Mouse (Mus musculus): ENCODE data around the gene Snapin. TPM values are rescaled to one million over a fixed set of nuclear protein-coding genes. Genes with fewer than 3 reads are reported as not detected.

Snapin gene
- polyA plus RNA-seq, 1 experiment from 2014 or later = 87.0 TPM

DNA sequence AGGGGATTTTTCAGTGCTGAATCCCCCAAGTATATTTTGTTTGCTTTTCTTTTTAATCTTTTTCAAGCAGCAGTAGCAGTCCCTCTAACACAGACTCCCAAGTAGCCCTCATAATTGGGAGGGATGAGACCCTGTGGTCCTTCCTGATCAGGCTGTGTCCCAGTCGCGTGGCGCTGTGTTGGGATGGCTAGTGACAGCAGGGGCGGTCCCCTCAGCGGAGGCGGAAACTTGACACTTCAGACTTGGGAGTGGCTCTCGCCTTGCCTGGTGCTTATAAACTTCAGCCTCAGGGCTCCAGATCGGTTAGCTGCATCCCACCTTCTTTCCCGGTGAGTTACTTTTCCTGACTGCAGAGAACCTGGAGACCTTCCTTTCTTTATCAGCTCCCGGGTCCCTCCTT, 23.9 kb upstream of the Snapin start:
- Histone ChIP-seq H3K27ac (no peak overlapping the region), H3K4me2 (replicated peaks) (peak overlapping the region; percentile 66), H3K9ac (no peak overlapping the region), H3K27me3 (replicated peaks) (peaks cover 22% of the 10 kb centered on the region), H3K9me3 (no peaks in the 10 kb centered on the region), H3K4me3 (peak overlapping the region; percentile 26; the same call in 1 of the 2 replicates), H3K36me3 (no peaks in the 10 kb centered on the region), H3K4me1 (peaks cover 14% of the 10 kb centered on the region)
- WGBS = under 1% methylated on average over 10 of the region's 10 CpGs
- peak; percentile 65; the same call in 1 of the 2 replicates for ATAC-seq (ENCODE audit: low FRiP score, low read depth)

DNA sequence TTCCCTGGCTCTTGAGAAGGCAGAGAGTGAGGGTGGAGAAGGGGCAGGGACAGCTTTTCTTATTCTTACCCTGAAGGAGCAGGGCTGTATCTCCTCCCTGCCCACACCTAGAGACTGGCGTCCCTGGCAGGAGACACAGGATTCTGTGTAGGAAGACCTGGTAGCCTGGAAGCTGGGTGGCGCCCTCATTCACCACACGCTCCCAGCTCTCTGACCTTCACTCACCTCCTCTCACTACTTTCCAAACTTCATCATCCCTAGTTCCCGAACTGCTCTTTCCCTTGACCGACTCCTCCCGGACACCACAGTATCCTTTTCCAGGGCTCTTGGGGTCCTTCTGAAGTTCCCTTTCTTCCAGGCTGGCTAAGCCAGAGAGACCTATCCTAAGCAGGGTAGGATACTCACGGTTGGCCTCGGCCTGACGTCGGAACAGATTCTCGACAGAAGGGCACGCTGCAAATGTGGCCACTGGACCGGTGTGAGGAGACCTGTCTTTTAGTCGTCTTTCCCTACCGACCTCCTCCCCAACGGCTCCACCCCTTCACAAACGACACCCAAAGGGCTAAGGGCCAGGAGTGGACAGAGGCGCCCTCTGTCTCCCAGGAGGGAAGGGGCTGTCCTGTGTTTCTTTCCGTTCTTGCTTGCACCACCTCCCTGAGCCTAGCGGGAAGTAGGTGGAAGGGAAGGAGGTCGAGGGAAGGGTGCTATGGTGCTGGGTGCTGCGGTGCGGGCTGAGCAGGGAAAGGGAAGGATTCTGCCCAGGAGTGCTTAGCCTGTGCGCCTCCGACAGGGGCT, 23.2 kb upstream of the Snapin start, which contains the start of the genes S100a1 and S100a13:
Gene S100a1 (minus strand): TSS at position 597 of the 795 bp plus-strand sequence.
Gene S100a13 (plus strand): TSS at position 640 of the 795 bp plus-strand sequence.
- peak within 1 kb of the TSS; percentile 26 for H3K4me3 ChIP-seq
- 0 out of 2 replicates have a peak within 1 kb of the TSS, but pooled peaks have one; percentile 2 for H3K9ac ChIP-seq
- H3K27ac ChIP-seq = no peak within 1 kb of the TSS
- ATAC-seq (ENCODE audit: low FRiP score, low read depth) = 0 out of 2 replicates have a peak, but pooled peaks have one; percentile 13
- peaks cover 22% of the 10 kb centered on the region for H3K27me3 ChIP-seq (replicated peaks)
- peak within 1 kb of the TSS; percentile 66 for H3K4me2 ChIP-seq (replicated peaks)
- H3K9me3 ChIP-seq = no peaks in the 10 kb centered on the region
- WGBS = 3% methylated on average over 25 of the region's 25 CpGs
- H3K4me1 ChIP-seq = peaks cover 14% of the 10 kb centered on the region
- H3K36me3 ChIP-seq = no peaks in the 10 kb centered on the region

DNA sequence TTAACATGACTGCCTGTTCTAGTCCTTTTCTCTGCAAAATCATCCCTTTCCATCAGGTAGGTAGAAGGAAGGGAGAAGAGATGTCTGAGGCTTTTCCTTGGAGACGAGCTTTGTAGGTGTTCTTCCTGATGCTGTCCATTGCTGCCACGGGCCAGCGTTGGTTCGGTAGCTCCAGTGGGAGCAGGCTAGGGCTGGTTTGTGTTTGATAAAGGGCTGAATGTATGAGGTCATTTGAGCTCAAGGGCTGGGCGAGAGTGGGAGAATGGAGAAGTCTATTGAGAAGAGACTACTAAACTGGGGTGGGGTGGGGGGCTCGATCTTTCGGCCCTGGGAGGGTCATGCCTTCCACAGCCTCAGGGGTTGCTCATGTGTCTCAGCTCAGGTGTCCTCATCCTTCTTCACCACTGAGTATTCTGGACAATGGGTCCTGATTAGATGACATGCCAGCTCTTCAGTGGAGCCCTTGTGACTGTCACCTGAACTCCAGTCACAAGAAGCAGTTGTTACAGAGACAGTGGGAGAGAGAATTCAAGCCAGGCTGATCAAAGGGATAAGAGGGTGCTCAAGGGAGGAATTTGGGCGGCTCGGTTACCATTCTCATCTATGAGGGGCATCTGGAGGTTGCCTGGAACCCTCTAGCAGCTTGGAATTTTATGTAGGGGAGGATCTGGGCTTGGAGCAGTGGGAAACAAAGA, 22.3 kb upstream of the Snapin start:
- no peak for ATAC-seq (ENCODE audit: low FRiP score, low read depth)
- Histone ChIP-seq H3K9ac (no peak overlapping the region), H3K36me3 (no peaks in the 10 kb centered on the region), H3K4me3 (no peak overlapping the region), H3K9me3 (no peaks in the 10 kb centered on the region), H3K4me2 (replicated peaks) (peak overlapping the region; percentile 66; the same call in 1 of the 2 replicates), H3K4me1 (peaks cover 17% of the 10 kb centered on the region), H3K27me3 (replicated peaks) (peaks cover 22% of the 10 kb centered on the region), H3K27ac (no peak overlapping the region)
- WGBS = 75% methylated on average over 9 of the region's 9 CpGs

DNA sequence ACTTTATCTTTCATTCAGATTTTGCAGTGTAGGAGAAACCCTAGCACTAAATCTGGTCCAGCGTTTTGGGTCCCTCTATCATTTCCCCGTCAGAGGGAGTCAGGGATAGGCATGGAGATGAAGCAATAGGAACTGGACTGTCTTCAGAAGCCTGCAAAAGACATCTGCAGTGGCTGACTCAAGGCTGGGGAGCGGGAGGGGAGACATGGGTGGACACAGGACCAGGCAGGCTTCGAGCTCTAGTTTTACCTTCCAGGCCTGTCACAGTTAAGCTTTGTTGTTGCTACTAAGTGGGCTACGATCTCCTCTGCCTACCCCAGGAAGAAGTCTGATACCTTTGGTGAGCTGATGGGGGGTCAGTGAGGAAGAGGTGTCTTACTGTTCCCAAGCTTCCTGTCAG, 21.4 kb upstream of the Snapin start:
- H3K27me3 ChIP-seq (replicated peaks) = peaks cover 22% of the 10 kb centered on the region
- 88% methylated on average over 5 of the region's 5 CpGs for whole genome bisulfite sequencing
- H3K4me1 ChIP-seq = peaks cover 25% of the 10 kb centered on the region
- H3K9me3 ChIP-seq = no peaks in the 10 kb centered on the region
- no peak overlapping the region for H3K4me2 ChIP-seq (replicated peaks)
- no peak for ATAC-seq (ENCODE audit: low FRiP score, low read depth)
- no peak overlapping the region for H3K4me3 ChIP-seq
- no peak overlapping the region for H3K9ac ChIP-seq
- peaks cover 4% of the 10 kb centered on the region for H3K36me3 ChIP-seq
- no peak overlapping the region for H3K27ac ChIP-seq

DNA sequence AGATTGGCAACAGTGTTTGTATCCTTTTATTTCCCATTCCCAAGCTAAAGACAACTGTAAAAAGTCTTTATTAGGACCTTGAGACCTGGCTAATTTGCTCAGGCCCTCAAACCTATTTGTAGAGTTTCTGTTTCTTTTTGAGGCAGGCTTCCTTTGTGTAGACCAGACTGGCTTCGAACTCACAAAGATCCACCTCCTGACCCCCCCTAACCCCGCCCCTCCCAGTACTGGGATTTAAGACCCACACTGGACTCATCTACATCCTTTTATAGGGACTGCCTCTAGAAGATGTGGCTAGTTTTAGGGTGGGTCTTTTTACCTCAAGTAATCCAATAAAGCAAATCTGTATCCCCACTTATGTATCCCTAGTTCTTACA, 18.9 kb upstream of the Snapin start:
- Histone ChIP-seq H3K27me3 (replicated peaks) (peaks cover 17% of the 10 kb centered on the region), H3K9me3 (no peaks in the 10 kb centered on the region), H3K4me1 (peaks cover 22% of the 10 kb centered on the region), H3K4me2 (replicated peaks) (peak overlapping the region; percentile 47), H3K27ac (no peak overlapping the region), H3K36me3 (peaks cover 28% of the 10 kb centered on the region), H3K4me3 (peak overlapping the region; percentile 99), H3K9ac (no peak overlapping the region)
- peak; percentile 42 for ATAC-seq (ENCODE audit: low FRiP score, low read depth)
- 26% methylated on average over 2 of the region's 2 CpGs for WGBS

DNA sequence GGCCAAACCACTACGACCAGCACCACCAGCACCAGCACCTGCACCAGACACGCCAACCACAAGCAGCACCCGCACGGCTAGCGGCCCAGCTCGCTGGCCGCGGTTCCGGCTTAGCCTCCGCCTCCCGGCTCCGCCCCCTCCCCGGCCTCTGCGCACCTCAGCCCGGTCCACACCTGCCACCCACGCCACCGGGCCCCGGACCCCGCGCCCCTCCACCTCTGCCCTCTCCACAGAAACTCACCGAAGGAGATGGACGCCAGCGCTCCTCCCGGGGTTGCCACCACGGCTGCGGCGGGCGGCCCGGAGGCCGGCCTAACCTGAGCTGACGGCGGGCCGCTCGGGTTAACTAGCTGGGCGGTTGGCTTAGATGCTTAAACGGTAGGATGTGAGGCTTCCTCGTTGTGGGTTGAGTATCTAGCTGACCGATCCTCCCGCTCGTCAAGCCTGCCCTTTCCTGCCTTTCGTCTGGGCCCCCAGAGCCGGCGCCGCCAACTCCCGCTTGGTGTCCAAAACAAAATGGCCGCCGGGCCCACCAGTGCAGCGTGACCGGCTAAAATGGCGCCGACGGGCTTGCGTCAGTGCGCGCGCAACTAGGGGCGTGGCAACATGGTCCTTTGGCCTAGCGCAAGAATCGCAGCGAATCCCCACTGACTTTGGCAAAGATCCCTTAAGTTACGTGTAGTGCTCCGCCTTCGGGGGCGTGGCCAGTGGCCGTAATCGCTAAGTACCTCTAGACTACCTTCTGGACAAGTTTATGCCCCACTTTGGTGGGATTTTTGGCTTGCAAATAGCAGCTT, 18.3 kb upstream of the Snapin start, which contains the start of gene Chtop:
Gene Chtop (minus strand): TSS at position 549 of the 797 bp plus-strand sequence.
- under 1% methylated on average over 66 of the region's 66 CpGs for WGBS
- peak within 1 kb of the TSS; percentile 84 for H3K4me2 ChIP-seq (replicated peaks)
- no peaks in the 10 kb centered on the region for H3K9me3 ChIP-seq
- H3K27me3 ChIP-seq (replicated peaks) = peaks cover 13% of the 10 kb centered on the region
- peak; percentile 93 for ATAC-seq (ENCODE audit: low FRiP score, low read depth)
- peaks cover 17% of the 10 kb centered on the region for H3K4me1 ChIP-seq
- peaks cover 32% of the 10 kb centered on the region for H3K36me3 ChIP-seq
- peak within 1 kb of the TSS; percentile 99 for H3K4me3 ChIP-seq
- peak within 1 kb of the TSS; percentile 92 for H3K27ac ChIP-seq
- peak within 1 kb of the TSS; percentile 99 for H3K9ac ChIP-seq

DNA sequence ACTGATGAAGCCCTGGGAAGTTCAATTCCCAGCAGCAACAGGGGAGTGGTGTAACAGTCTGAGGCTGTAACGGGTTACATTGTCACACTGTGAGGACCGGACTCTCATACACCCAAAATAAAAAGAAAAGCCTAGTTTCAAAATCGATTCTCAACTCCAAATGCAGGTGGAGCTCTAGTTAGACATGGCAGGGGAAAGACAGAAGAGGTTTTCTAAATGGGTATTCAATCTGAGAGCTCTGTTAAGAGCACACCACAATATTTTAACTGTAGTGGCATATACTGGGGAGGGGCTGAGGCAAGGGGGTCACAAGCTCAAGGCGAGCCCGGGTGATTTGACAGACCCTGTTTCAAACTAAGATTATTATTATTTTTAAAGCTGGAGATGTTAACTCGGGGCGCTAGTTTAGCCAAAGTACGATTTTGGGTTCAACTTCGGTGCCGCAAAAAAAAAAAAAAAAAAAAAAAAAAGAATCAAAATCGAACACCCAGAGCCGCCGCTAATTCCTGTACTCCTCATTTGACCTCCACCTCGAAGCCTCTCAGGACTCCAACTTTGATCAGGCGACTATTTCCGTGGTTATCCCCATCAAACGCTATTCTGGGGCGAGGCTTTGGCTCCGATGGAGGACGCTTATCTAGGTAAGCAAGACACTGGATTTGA, 17.6 kb upstream of the Snapin start:
- ATAC-seq (ENCODE audit: low FRiP score, low read depth) = no peak
- H3K27me3 ChIP-seq (replicated peaks) = peaks cover 5% of the 10 kb centered on the region
- peak overlapping the region; percentile 84 for H3K4me2 ChIP-seq (replicated peaks)
- WGBS = 4% methylated on average over 20 of the region's 20 CpGs
- peak overlapping the region; percentile 92; the same call in 1 of the 2 replicates for H3K27ac ChIP-seq
- no peaks in the 10 kb centered on the region for H3K9me3 ChIP-seq
- peaks cover 13% of the 10 kb centered on the region for H3K4me1 ChIP-seq
- peak overlapping the region; percentile 99 for H3K9ac ChIP-seq
- peaks cover 39% of the 10 kb centered on the region for H3K36me3 ChIP-seq
- peak overlapping the region; percentile 99 for H3K4me3 ChIP-seq

DNA sequence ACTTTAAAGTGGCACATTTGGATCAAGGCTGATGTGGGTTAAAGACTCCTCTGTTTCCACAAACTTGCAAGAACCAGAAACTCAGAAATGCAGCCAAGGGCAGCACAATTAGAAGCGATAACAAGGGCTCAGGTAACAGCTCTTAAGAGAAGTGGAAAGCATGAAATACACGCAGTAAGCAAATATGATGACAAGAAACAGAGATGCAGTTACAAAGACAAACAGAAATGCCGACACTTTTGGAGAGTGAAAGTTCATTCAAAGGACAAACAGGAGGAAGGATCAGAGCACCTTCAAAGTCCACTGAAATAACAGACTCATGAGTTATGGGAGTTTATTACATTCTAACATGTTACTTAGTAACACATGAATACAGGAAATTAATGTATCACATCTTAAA, 15.5 kb upstream of the Snapin start:
- WGBS = 93% methylated on average over 3 of the region's 3 CpGs
- Histone ChIP-seq H3K4me3 (no peak overlapping the region), H3K4me2 (replicated peaks) (no peak overlapping the region), H3K9me3 (no peaks in the 10 kb centered on the region), H3K9ac (no peak overlapping the region), H3K36me3 (peaks cover 59% of the 10 kb centered on the region), H3K27me3 (replicated peaks) (no peaks in the 10 kb centered on the region), H3K27ac (no peak overlapping the region), H3K4me1 (peaks cover 13% of the 10 kb centered on the region)
- no peak for ATAC-seq (ENCODE audit: low FRiP score, low read depth)

DNA sequence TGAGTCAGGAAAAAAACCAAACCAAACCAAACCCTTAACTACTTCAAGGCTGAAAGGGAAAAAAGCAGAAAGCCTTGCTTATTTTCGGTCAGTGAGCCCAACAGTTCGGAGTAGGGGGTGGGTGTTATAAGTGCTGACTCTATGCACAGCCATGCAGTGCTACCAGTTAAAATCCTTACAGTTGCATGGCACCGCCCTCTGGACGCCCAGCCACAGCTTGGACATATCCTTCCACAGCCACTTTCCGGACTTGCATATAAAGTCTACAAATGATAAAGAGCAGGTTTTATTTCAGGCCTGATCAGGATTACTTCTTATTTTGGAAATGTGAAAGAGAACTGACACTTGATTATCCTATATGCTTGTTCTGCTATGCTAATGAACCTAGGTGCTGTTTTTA, 14.4 kb upstream of the Snapin start:
- Histone ChIP-seq H3K9me3 (no peaks in the 10 kb centered on the region), H3K4me1 (peaks cover 13% of the 10 kb centered on the region), H3K4me3 (no peak overlapping the region), H3K9ac (no peak overlapping the region), H3K36me3 (peaks cover 66% of the 10 kb centered on the region), H3K27ac (no peak overlapping the region), H3K4me2 (replicated peaks) (no peak overlapping the region), H3K27me3 (replicated peaks) (no peaks in the 10 kb centered on the region)
- no peak for ATAC-seq (ENCODE audit: low FRiP score, low read depth)
- WGBS = 91% methylated on average over 5 of the region's 5 CpGs

DNA sequence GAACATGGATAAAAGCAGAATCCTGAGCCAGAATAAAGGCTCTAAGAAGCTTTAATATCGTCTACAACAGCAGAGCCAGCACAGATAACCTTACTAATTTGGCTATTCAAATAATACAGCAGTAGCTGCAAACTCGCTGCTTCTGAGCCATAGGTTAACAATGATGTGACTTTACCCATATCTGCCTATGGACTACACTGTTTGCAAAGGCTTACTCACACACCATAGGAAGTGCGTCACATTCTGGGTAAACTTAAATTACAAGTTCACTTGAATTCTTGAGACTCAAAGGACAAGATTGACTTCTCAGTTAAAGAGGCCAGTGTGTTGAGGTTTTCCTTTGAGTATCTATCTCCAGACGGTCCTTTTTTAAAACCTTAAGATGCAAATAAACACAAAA, 12.6 kb upstream of the Snapin start:
- no peaks in the 10 kb centered on the region for H3K9me3 ChIP-seq
- H3K4me1 ChIP-seq = peaks cover 13% of the 10 kb centered on the region
- WGBS = 95% methylated on average over 4 of the region's 4 CpGs
- H3K27me3 ChIP-seq (replicated peaks) = no peaks in the 10 kb centered on the region
- no peak overlapping the region for H3K4me3 ChIP-seq
- H3K36me3 ChIP-seq = peaks cover 84% of the 10 kb centered on the region
- H3K4me2 ChIP-seq (replicated peaks) = no peak overlapping the region
- no peak overlapping the region for H3K9ac ChIP-seq
- ATAC-seq (ENCODE audit: low FRiP score, low read depth) = no peak
- H3K27ac ChIP-seq = no peak overlapping the region

DNA sequence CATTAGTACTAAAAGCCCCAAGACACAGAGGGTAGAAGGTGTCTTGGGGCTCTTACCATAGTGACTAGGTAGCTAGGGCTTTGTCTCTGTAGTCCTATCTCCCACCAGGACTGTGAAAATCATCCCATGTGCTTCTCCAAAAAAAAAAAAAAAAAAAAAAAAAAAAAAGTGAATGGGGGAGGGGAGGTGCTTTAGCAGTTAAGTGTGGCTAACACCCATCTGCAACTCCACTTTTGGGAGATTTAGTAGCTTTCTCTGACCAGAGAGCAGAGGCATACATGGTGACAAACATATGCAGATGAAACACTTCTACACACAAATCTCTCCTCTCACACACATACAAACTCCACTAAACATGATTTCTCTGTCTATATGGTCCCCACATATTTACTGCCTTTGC, 6.8 kb upstream of the Snapin start:
- Histone ChIP-seq H3K36me3 (peaks cover 63% of the 10 kb centered on the region), H3K4me2 (replicated peaks) (no peak overlapping the region), H3K4me1 (no peaks in the 10 kb centered on the region), H3K4me3 (no peak overlapping the region), H3K9ac (no peak overlapping the region), H3K27me3 (replicated peaks) (no peaks in the 10 kb centered on the region), H3K9me3 (no peaks in the 10 kb centered on the region), H3K27ac (no peak overlapping the region)
- ATAC-seq (ENCODE audit: low FRiP score, low read depth) = no peak
